Comparison of ENCODE assay signal across 10 mouse cellular contexts in genomic region chr11:120483448-120483934, GRCm38 (mm10). TPM values are rescaled to one million over a fixed set of nuclear protein-coding genes. Genes with fewer than 3 reads are reported as not detected.
DNase-seq lines count a peak whose midpoint lies in the region; ATAC-seq lines count a peak whose summit lies in the region.
"Had no signal": no experiment of that assay in that cellular context is flagged by ENCODE, and none has a peak within 500 bp of the region (broad histone marks: within the 10 kb centered on the region; RNA-seq: fewer than 3 reads in every experiment).

No protein-coding gene starts in this region.

- H3K9me3 ChIP-seq in heart, embryonic 14.5 days (ENCODE audit: control insufficient read depth, low read length) = no peaks in the 10 kb centered on the region
- no peaks in the 10 kb centered on the region for H3K9me3 ChIP-seq in embryonic facial prominence, embryonic 10.5 days
- no peaks in the 10 kb centered on the region for H3K9me3 ChIP-seq in hindbrain, embryonic 15.5 days
- no peaks in the 10 kb centered on the region for H3K9me3 ChIP-seq in midbrain, embryonic 13.5 days

- no peak for ATAC-seq in heart, embryonic 14.5 days (ENCODE audit: insufficient number of reproducible peaks, insufficient read depth, low FRiP score, low read depth)
- ATAC-seq in hindbrain, embryonic 15.5 days (ENCODE audit: low FRiP score, low read depth) = no peak
- peak; percentile 18; the same call in 1 of the 2 replicates for ATAC-seq in midbrain, embryonic 13.5 days

- H3K27ac ChIP-seq in heart, embryonic 14.5 days (replicated peaks in 1 of 2; ENCODE audit: control insufficient read depth in 1 of 2, insufficient read depth in 1 of 2, low read depth in 2 of 2, low read length in 2 of 2) = peak overlapping the region in 1 of 2 experiments; percentile 85; a peak in 1 of 4 replicates
- peak overlapping the region; percentile 96 for H3K27ac ChIP-seq in embryonic facial prominence, embryonic 10.5 days (replicated peaks)
- H3K27ac ChIP-seq in hindbrain, embryonic 15.5 days (replicated peaks) = peak overlapping the region; percentile 87
- H3K27ac ChIP-seq in midbrain, embryonic 13.5 days = peak overlapping the region; percentile 91

- intact Hi-C loops in heart, postnatal 25 days (cut with DNase I) = no loop called here

- 82% methylated on average over 7 of the region's 7 CpGs for WGBS in heart, embryonic 14.5 days
- WGBS in embryonic facial prominence, embryonic 10.5 days = 89% methylated on average over 7 of the region's 7 CpGs
- 93% methylated on average over 7 of the region's 7 CpGs for WGBS in hindbrain, embryonic 15.5 days
- WGBS in midbrain, embryonic 13.5 days = 91% methylated on average over 7 of the region's 7 CpGs

- H3K36me3 ChIP-seq in heart, embryonic 14.5 days (ENCODE audit: control insufficient read depth, insufficient read depth, low read length) = peaks cover 84% of the 10 kb centered on the region
- H3K36me3 ChIP-seq in embryonic facial prominence, embryonic 10.5 days (replicated peaks) = peaks cover 88% of the 10 kb centered on the region
- H3K36me3 ChIP-seq in hindbrain, embryonic 15.5 days = peaks cover 55% of the 10 kb centered on the region
- peaks cover 74% of the 10 kb centered on the region for H3K36me3 ChIP-seq in midbrain, embryonic 13.5 days

- H3K4me1 ChIP-seq in heart, embryonic 14.5 days (ENCODE audit: control insufficient read depth in 2 of 2, insufficient read depth in 2 of 2, low read length in 2 of 2) = peaks cover 4 to 16% of the 10 kb centered on the region in 2 experiments
- peaks cover 23% of the 10 kb centered on the region for H3K4me1 ChIP-seq in embryonic facial prominence, embryonic 10.5 days
- H3K4me1 ChIP-seq in hindbrain, embryonic 15.5 days (replicated peaks) = peaks cover 17% of the 10 kb centered on the region
- peaks cover 21% of the 10 kb centered on the region for H3K4me1 ChIP-seq in midbrain, embryonic 13.5 days (replicated peaks)

- peak overlapping the region; percentile 87 for H3K4me2 ChIP-seq in heart, embryonic 14.5 days (ENCODE audit: low read length)
- H3K4me2 ChIP-seq in hindbrain, embryonic 15.5 days = peak overlapping the region; percentile 87
- H3K4me2 ChIP-seq in midbrain, embryonic 13.5 days (replicated peaks) = peak overlapping the region; percentile 94

- H3K4me3 ChIP-seq in heart, embryonic 14.5 days (ENCODE audit: control insufficient read depth in 1 of 2, insufficient read depth in 1 of 2, low read depth in 1 of 2, low read length in 2 of 2) = peak overlapping the region in 1 of 2 experiments; percentile 98; a peak in 1 of 4 replicates
- peak overlapping the region; percentile 100 for H3K4me3 ChIP-seq in embryonic facial prominence, embryonic 10.5 days
- no peak overlapping the region for H3K4me3 ChIP-seq in hindbrain, embryonic 15.5 days
- peak overlapping the region; percentile 88 for H3K4me3 ChIP-seq in midbrain, embryonic 13.5 days (replicated peaks)

- DNase-seq in heart, postnatal 25 days (ENCODE audit: low spot score) = no peak
- no peak for DNase-seq in embryonic facial prominence, embryonic 10.5 days (ENCODE audit: low spot score)
- no peak for DNase-seq in cerebellum, postnatal 36 days
- DNase-seq in MN1 (ENCODE audit: low spot score) = no peak
- no peak for DNase-seq in lung, postnatal 36 days
- DNase-seq: cerebellum, postnatal 14 days; kidney, adult 9 months had no signal

- peak overlapping the region; percentile 98 for H3K9ac ChIP-seq in heart, embryonic 14.5 days (ENCODE audit: low read length)
- no peak overlapping the region; the same call in 1 of the 2 replicates for H3K9ac ChIP-seq in hindbrain, embryonic 15.5 days
- H3K9ac ChIP-seq in midbrain, embryonic 13.5 days (replicated peaks) = peak overlapping the region; percentile 90

- H3K27me3 ChIP-seq in heart, embryonic 14.5 days (ENCODE audit: control insufficient read depth, insufficient read depth, low read length) = no peaks in the 10 kb centered on the region
- no peaks in the 10 kb centered on the region for H3K27me3 ChIP-seq in embryonic facial prominence, embryonic 10.5 days (replicated peaks; ENCODE audit: low read depth, poor library complexity, severe bottlenecking)
- no peaks in the 10 kb centered on the region for H3K27me3 ChIP-seq in hindbrain, embryonic 15.5 days
- H3K27me3 ChIP-seq in midbrain, embryonic 13.5 days = no peaks in the 10 kb centered on the region

RNA-seq across cellular contexts. Expression of gene Mrpl12, which starts 0.9 kb away (rescaled TPM):
- polyA plus RNA-seq in heart, embryonic 14.5 days (2014; fragmentation: Nextera tagmentation; extraction: Ambion mirVana) = 225 and 239 TPM in 2 replicates
- 100 to 1,000 TPM; 253 to 263 TPM for total RNA-seq in heart, postnatal 25 days (2021)
- 206 and 216 TPM in 2 replicates for polyA plus RNA-seq in embryonic facial prominence, embryonic 10.5 days (2016; fragmentation: Nextera tagmentation; extraction: Ambion mirVana)
- polyA plus RNA-seq in hindbrain, embryonic 15.5 days (2015; fragmentation: Nextera tagmentation; extraction: Ambion mirVana) = 122 and 125 TPM in 2 replicates
- 111 and 113 TPM in 2 replicates for polyA plus RNA-seq in midbrain, embryonic 13.5 days (2015; fragmentation: Nextera tagmentation; extraction: Ambion mirVana)

RNA-seq across cellular contexts. Expression of gene Slc25a10, which starts 8.1 kb away (rescaled TPM):
- 39.4 and 41.7 TPM in 2 replicates for polyA plus RNA-seq in heart, embryonic 14.5 days (2014; fragmentation: Nextera tagmentation; extraction: Ambion mirVana)
- total RNA-seq in heart, postnatal 25 days (2021) = 10 to 100 TPM; 13.1 to 14.8 TPM
- 68.6 and 69.4 TPM in 2 replicates for polyA plus RNA-seq in embryonic facial prominence, embryonic 10.5 days (2016; fragmentation: Nextera tagmentation; extraction: Ambion mirVana)
- 31.7 and 31.9 TPM in 2 replicates for polyA plus RNA-seq in hindbrain, embryonic 15.5 days (2015; fragmentation: Nextera tagmentation; extraction: Ambion mirVana)
- 28.2 and 29.2 TPM in 2 replicates for polyA plus RNA-seq in midbrain, embryonic 13.5 days (2015; fragmentation: Nextera tagmentation; extraction: Ambion mirVana)

RNA-seq across cellular contexts. Expression of gene Arl16, which starts 16.1 kb away (rescaled TPM):
- polyA plus RNA-seq in heart, embryonic 14.5 days (2014; fragmentation: Nextera tagmentation; extraction: Ambion mirVana) = 40.0 and 44.4 TPM in 2 replicates
- 10 to 100 TPM; 10.5 to 10.6 TPM for total RNA-seq in heart, postnatal 25 days (2021)
- 55.9 and 66.9 TPM in 2 replicates for polyA plus RNA-seq in embryonic facial prominence, embryonic 10.5 days (2016; fragmentation: Nextera tagmentation; extraction: Ambion mirVana)
- 61.5 and 64.1 TPM in 2 replicates for polyA plus RNA-seq in hindbrain, embryonic 15.5 days (2015; fragmentation: Nextera tagmentation; extraction: Ambion mirVana)
- 64.7 and 67.8 TPM in 2 replicates for polyA plus RNA-seq in midbrain, embryonic 13.5 days (2015; fragmentation: Nextera tagmentation; extraction: Ambion mirVana)

RNA-seq across cellular contexts. Expression of gene Ccdc137, which starts 25.6 kb away (rescaled TPM):
- 19.5 and 20.2 TPM in 2 replicates for polyA plus RNA-seq in heart, embryonic 14.5 days (2014; fragmentation: Nextera tagmentation; extraction: Ambion mirVana)
- 1 to 10 TPM; 7.9 to 8.9 TPM for total RNA-seq in heart, postnatal 25 days (2021)
- polyA plus RNA-seq in embryonic facial prominence, embryonic 10.5 days (2016; fragmentation: Nextera tagmentation; extraction: Ambion mirVana) = 49.6 and 50.7 TPM in 2 replicates
- polyA plus RNA-seq in hindbrain, embryonic 15.5 days (2015; fragmentation: Nextera tagmentation; extraction: Ambion mirVana) = 24.8 and 28.9 TPM in 2 replicates
- 26.1 and 28.7 TPM in 2 replicates for polyA plus RNA-seq in midbrain, embryonic 13.5 days (2015; fragmentation: Nextera tagmentation; extraction: Ambion mirVana)

RNA-seq across cellular contexts. Expression of gene Oxld1, which starts 25.6 kb away (rescaled TPM):
- polyA plus RNA-seq in heart, embryonic 14.5 days (2014; fragmentation: Nextera tagmentation; extraction: Ambion mirVana) = 24.9 and 26.0 TPM in 2 replicates
- total RNA-seq in heart, postnatal 25 days (2021) = 10 to 100 TPM; 53.7 to 56.4 TPM
- polyA plus RNA-seq in embryonic facial prominence, embryonic 10.5 days (2016; fragmentation: Nextera tagmentation; extraction: Ambion mirVana) = 8.5 and 12.8 TPM in 2 replicates
- 11.5 and 12.0 TPM in 2 replicates for polyA plus RNA-seq in hindbrain, embryonic 15.5 days (2015; fragmentation: Nextera tagmentation; extraction: Ambion mirVana)
- 10.6 and 12.5 TPM in 2 replicates for polyA plus RNA-seq in midbrain, embryonic 13.5 days (2015; fragmentation: Nextera tagmentation; extraction: Ambion mirVana)
